Mouse (Mus musculus): ENCODE results near the gene Neurog3. TPM values are rescaled to one million over a fixed set of nuclear protein-coding genes. Genes with fewer than 3 reads are reported as not detected.
A peak's percentile ranks its signal among the peaks of the same experiment; 100 is the strongest.

Neurog3 gene
- not detected for total RNA-seq (2021)
- long read RNA-seq, experiment 1, result 0 reads
- long read RNA-seq, experiment 2, result 0 reads

GRCm38 (mm10) chr10:62132691-62133281 lies at the start of gene Neurog3:
TSS of gene Neurog3 (plus strand) at chr10:62133090.
- no peak for DNase-seq

GRCm38 (mm10) chr10:62086044-62086443 lies 46.8 kb upstream of the Neurog3 start:
- DNase-seq, result no peak

GRCm38 (mm10) chr10:62086826-62087225 lies 46.1 kb upstream of the Neurog3 start:
- DNase-seq, result no peak

- DNase-seq, result no peak
These were observed 44.5 kb upstream of the Neurog3 start for GRCm38 (mm10) chr10:62088411-62088810.

GRCm38 (mm10) chr10:62089071-62089470 lies 43.8 kb upstream of the Neurog3 start:
- DNase-seq, result no peak

GRCm38 (mm10) chr10:62089486-62089885 lies 43.4 kb upstream of the Neurog3 start:
- no peak for DNase-seq

GRCm38 (mm10) chr10:62093903-62094302 lies 39.0 kb upstream of the Neurog3 start:
- no peak for DNase-seq

GRCm38 (mm10) chr10:62094401-62094800 lies 38.5 kb upstream of the Neurog3 start:
- no peak for DNase-seq

- no peak for DNase-seq
These were observed 33.0 kb upstream of the Neurog3 start for GRCm38 (mm10) chr10:62099749-62100403.

GRCm38 (mm10) chr10:62101504-62102439 lies 31.1 kb upstream of the Neurog3 start:
- no peak for DNase-seq

- no peak for DNase-seq
These were observed 27.9 kb upstream of the Neurog3 start for GRCm38 (mm10) chr10:62104835-62105576.

- no peak for DNase-seq
These were observed 25.8 kb upstream of the Neurog3 start for GRCm38 (mm10) chr10:62107048-62107447.

GRCm38 (mm10) chr10:62110504-62111206 lies 22.2 kb upstream of the Neurog3 start:
- DNase-seq, result peak; percentile 70

- DNase-seq, result no peak
These were observed 21.7 kb upstream of the Neurog3 start for GRCm38 (mm10) chr10:62111207-62111576.

- DNase-seq, result no peak
These were observed 18.8 kb upstream of the Neurog3 start for GRCm38 (mm10) chr10:62113865-62114647.

GRCm38 (mm10) chr10:62127137-62127536 lies 5.8 kb upstream of the Neurog3 start:
- DNase-seq, result no peak

GRCm38 (mm10) chr10:62127711-62128231 lies 5.1 kb upstream of the Neurog3 start:
- DNase-seq, result no peak

- no peak for DNase-seq
These were observed 4.5 kb upstream of the Neurog3 start for GRCm38 (mm10) chr10:62128316-62128951.

GRCm38 (mm10) chr10:62135696-62136470 lies 3.0 kb downstream of the Neurog3 start:
- DNase-seq, result no peak

Measured in gastrocnemius, postnatal 25 days (tissue).